Mouse (Mus musculus) G1E (cell line): Measurements from ENCODE around the gene Slc10a6.

Experiments
- CTCF ChIP-seq: IDR thresholded peaks from 2 replicates; pipeline ENCODE4 v1.5.1; 2012; ENCODE audit warnings: low read depth, low read length, inconsistent platforms, mixed read lengths
- GATA1 ChIP-seq: IDR thresholded peaks from 2 replicates; pipeline ENCODE4 v1.6.1; 2012; ENCODE audit warnings: borderline replicate concordance, low read length, inconsistent platforms, mixed read lengths
- POLR2AphosphoS5 ChIP-seq: IDR thresholded peaks from 2 replicates; pipeline ENCODE4 v1.6.1; 2012; ENCODE audit warnings: low read depth, low read length, inconsistent platforms; ENCODE audit not compliant: insufficient replicate concordance

- TF ChIP-seq CTCF: no peak
- no peak for TF ChIP-seq POLR2AphosphoS5
- TF ChIP-seq GATA1: no peak
Measured at GRCm38 (mm10) chr5:103655346-103656118, 26.3 kb upstream of the Slc10a6 start, which contains the start of gene 1700016H13Rik.
